Mouse (Mus musculus) liver, adult 2 months (tissue): ENCODE measurements at regions not wholly inside any gene's neighbourhood (a gene's known extent, or its start where the extent isn't known, plus 50 kb on each side); places are given as distances from the start of the nearest gene placed in this dataset.
A peak's percentile ranks its signal among the peaks of the same experiment; 100 is the strongest.

Experiments
- DNase-seq: peaks from one replicate; pipeline ENCODE4 v3.0.0-alpha.2; 2011; ENCODE audit warnings: low read depth, low spot score; ENCODE audit errors: extremely low read depth
- H3K27ac ChIP-seq: fragments of 200-500 bp; replicated peaks from 2 replicates; pipeline ENCODE4 v1.5.1; 2012; ENCODE audit warnings: low read depth, mild to moderate bottlenecking, control low read depth, inconsistent platforms, low read length; ENCODE audit not compliant: insufficient read depth
- H3K27me3 ChIP-seq: fragments of 200-500 bp; 2 replicates; pipeline ENCODE4 v1.6.1; 2012; ENCODE audit warnings: mild to moderate bottlenecking, moderate library complexity, low read length, inconsistent platforms; ENCODE audit not compliant: control insufficient read depth, insufficient read depth
- H3K36me3 ChIP-seq: fragments of 200-500 bp; 2 replicates; pipeline ENCODE4 v1.6.1; 2012; ENCODE audit warnings: low read length, inconsistent platforms; ENCODE audit not compliant: control insufficient read depth, insufficient read depth
- H3K4me1 ChIP-seq: fragments of 200-500 bp; 2 replicates; pipeline ENCODE4 v1.6.1; 2011; ENCODE audit warnings: low read length; ENCODE audit not compliant: control insufficient read depth, insufficient read depth
- H3K4me3 ChIP-seq: fragments of 200-500 bp; 2 replicates; pipeline ENCODE4 v1.5.1; 2011; ENCODE audit warnings: low read depth, mild to moderate bottlenecking, control low read depth, low read length, moderate library complexity; ENCODE audit not compliant: insufficient read depth
- H3K79me2 ChIP-seq: fragments of 200-500 bp; 2 replicates; pipeline ENCODE4 v1.6.1; 2012; ENCODE audit warnings: inconsistent platforms, mild to moderate bottlenecking, low read length, moderate library complexity; ENCODE audit not compliant: control insufficient read depth, insufficient read depth
- H3K9ac ChIP-seq: fragments of 200-500 bp; 2 replicates; pipeline ENCODE4 v1.6.1; 2012; ENCODE audit warnings: low read depth, mild to moderate bottlenecking, control low read depth, inconsistent platforms, low read length
- CTCF ChIP-seq: fragments of 200-500 bp; IDR thresholded peaks from 2 replicates; pipeline ENCODE4 v1.5.1; 2011; ENCODE audit warnings: low read depth, low read length, control low read depth
- POLR2A ChIP-seq: fragments of 200-500 bp; IDR thresholded peaks from 2 replicates; pipeline ENCODE4 v1.6.1; 2011; ENCODE audit warnings: low read length, control low read depth; ENCODE audit not compliant: insufficient read depth; ENCODE audit errors: extremely low read depth
- WGBS: fragments of 180-500 bp; shearing (Covaris S2); methylation state at CpG from one replicate; pipeline ENCODE4 v1.1.7; 2018; 5-methylcytosine and 5-hydroxymethylcytosine counted together

- H3K36me3 ChIP-seq = no peaks in the 10 kb centered on the region
- no peaks in the 10 kb centered on the region for H3K4me1 ChIP-seq
- H3K27ac ChIP-seq = no peak overlapping the region
- WGBS = 92% methylated on average over 3 of the region's 3 CpGs
- no peak for DNase-seq
- H3K79me2 ChIP-seq = no peaks in the 10 kb centered on the region
- H3K27me3 ChIP-seq = no peaks in the 10 kb centered on the region
- H3K9ac ChIP-seq = no peak overlapping the region
- H3K4me3 ChIP-seq = no peak overlapping the region
- TF ChIP-seq POLR2A (no peak), CTCF (no peak)
Observed at GRCm38 (mm10) chr5:129332014-129332413, 169.0 kb upstream of the Sfswap start.

GRCm38 (mm10) chr5:129338511-129338910, 162.5 kb upstream of the Sfswap start:
- H3K27me3 ChIP-seq = no peaks in the 10 kb centered on the region
- DNase-seq = no peak
- no peak overlapping the region for H3K27ac ChIP-seq
- TF ChIP-seq POLR2A = no peak
- no peak for TF ChIP-seq CTCF
- H3K79me2 ChIP-seq = no peaks in the 10 kb centered on the region
- no peak overlapping the region for H3K9ac ChIP-seq
- no peaks in the 10 kb centered on the region for H3K36me3 ChIP-seq
- H3K4me1 ChIP-seq = no peaks in the 10 kb centered on the region
- WGBS = 75% methylated on average over 7 of the region's 7 CpGs
- H3K4me3 ChIP-seq = no peak overlapping the region

- 88% methylated on average over 12 of the region's 12 CpGs for WGBS
Observed at GRCm38 (mm10) chr5:129344038-129344437, 157.0 kb upstream of the Sfswap start.

GRCm38 (mm10) chr5:129350024-129350423, 151.0 kb upstream of the Sfswap start:
- H3K27ac ChIP-seq = no peak overlapping the region
- DNase-seq = no peak
- H3K4me3 ChIP-seq = no peak overlapping the region
- no peaks in the 10 kb centered on the region for H3K36me3 ChIP-seq
- 70% methylated on average over 12 of the region's 12 CpGs for WGBS
- H3K79me2 ChIP-seq = no peaks in the 10 kb centered on the region
- no peak overlapping the region for H3K9ac ChIP-seq
- no peaks in the 10 kb centered on the region for H3K27me3 ChIP-seq
- H3K4me1 ChIP-seq = no peaks in the 10 kb centered on the region
- TF ChIP-seq CTCF (no peak), POLR2A (no peak)

More at GRCm38 (mm10) chr5:129344038-129344437, 157.0 kb upstream of the Sfswap start:
- no peaks in the 10 kb centered on the region for H3K36me3 ChIP-seq
- no peaks in the 10 kb centered on the region for H3K4me1 ChIP-seq
- no peaks in the 10 kb centered on the region for H3K79me2 ChIP-seq
- no peak for DNase-seq
- TF ChIP-seq POLR2A (no peak), CTCF (no peak)
- no peak overlapping the region for H3K4me3 ChIP-seq
- H3K27ac ChIP-seq = no peak overlapping the region
- H3K27me3 ChIP-seq = no peaks in the 10 kb centered on the region
- no peak overlapping the region for H3K9ac ChIP-seq

- Histone ChIP-seq H3K27me3 (no peaks in the 10 kb centered on the region), H3K36me3 (no peaks in the 10 kb centered on the region), H3K27ac (no peak overlapping the region), H3K9ac (no peak overlapping the region), H3K4me1 (no peaks in the 10 kb centered on the region), H3K79me2 (no peaks in the 10 kb centered on the region), H3K4me3 (no peak overlapping the region)
- WGBS = 32% methylated on average over 9 of the region's 9 CpGs
- TF ChIP-seq POLR2A (no peak), CTCF (no peak)
- no peak for DNase-seq
Observed at GRCm38 (mm10) chr5:129353549-129353948, 147.5 kb upstream of the Sfswap start.

- no peak overlapping the region for H3K27ac ChIP-seq
- WGBS = 71% methylated on average over 5 of the region's 5 CpGs
- no peaks in the 10 kb centered on the region for H3K4me1 ChIP-seq
- no peaks in the 10 kb centered on the region for H3K36me3 ChIP-seq
- H3K4me3 ChIP-seq = no peak overlapping the region
- H3K79me2 ChIP-seq = no peaks in the 10 kb centered on the region
- no peak for TF ChIP-seq POLR2A
- TF ChIP-seq CTCF = peak; percentile 34; the same call in 1 of the 2 replicates
- H3K9ac ChIP-seq = no peak overlapping the region
- H3K27me3 ChIP-seq = no peaks in the 10 kb centered on the region
- DNase-seq = no peak
Observed at GRCm38 (mm10) chr5:129354877-129355276, 146.1 kb upstream of the Sfswap start.
